Mouse (Mus musculus) liver, adult 2 months (tissue): Measurements from ENCODE around the gene Cacng7. TPM values are rescaled to one million over a fixed set of nuclear protein-coding genes. Genes with fewer than 3 reads are reported as not detected.
"Not testable (repeated sequence)": the region's sequence is repeated elsewhere in the genome, so short reads cannot be mapped to it uniquely, and the experiment has no call there.

ENCODE experiments used
- DNase-seq: peaks from one replicate; pipeline ENCODE4 v3.0.0-alpha.2; 2011; ENCODE audit warnings: low read depth, low spot score; ENCODE audit errors: extremely low read depth
- H3K27ac ChIP-seq: fragments of 200-500 bp; replicated peaks from 2 replicates; pipeline ENCODE4 v1.5.1; 2012; ENCODE audit warnings: low read depth, mild to moderate bottlenecking, control low read depth, inconsistent platforms, low read length; ENCODE audit not compliant: insufficient read depth
- H3K27me3 ChIP-seq: fragments of 200-500 bp; 2 replicates; pipeline ENCODE4 v1.6.1; 2012; ENCODE audit warnings: mild to moderate bottlenecking, moderate library complexity, low read length, inconsistent platforms; ENCODE audit not compliant: control insufficient read depth, insufficient read depth
- H3K36me3 ChIP-seq: fragments of 200-500 bp; 2 replicates; pipeline ENCODE4 v1.6.1; 2012; ENCODE audit warnings: low read length, inconsistent platforms; ENCODE audit not compliant: control insufficient read depth, insufficient read depth
- H3K4me1 ChIP-seq: fragments of 200-500 bp; 2 replicates; pipeline ENCODE4 v1.6.1; 2011; ENCODE audit warnings: low read length; ENCODE audit not compliant: control insufficient read depth, insufficient read depth
- H3K4me3 ChIP-seq: fragments of 200-500 bp; 2 replicates; pipeline ENCODE4 v1.5.1; 2011; ENCODE audit warnings: low read depth, mild to moderate bottlenecking, control low read depth, low read length, moderate library complexity; ENCODE audit not compliant: insufficient read depth
- H3K79me2 ChIP-seq: fragments of 200-500 bp; 2 replicates; pipeline ENCODE4 v1.6.1; 2012; ENCODE audit warnings: inconsistent platforms, mild to moderate bottlenecking, low read length, moderate library complexity; ENCODE audit not compliant: control insufficient read depth, insufficient read depth
- H3K9ac ChIP-seq: fragments of 200-500 bp; 2 replicates; pipeline ENCODE4 v1.6.1; 2012; ENCODE audit warnings: low read depth, mild to moderate bottlenecking, control low read depth, inconsistent platforms, low read length
- CTCF ChIP-seq: fragments of 200-500 bp; IDR thresholded peaks from 2 replicates; pipeline ENCODE4 v1.5.1; 2011; ENCODE audit warnings: low read depth, low read length, control low read depth
- POLR2A ChIP-seq: fragments of 200-500 bp; IDR thresholded peaks from 2 replicates; pipeline ENCODE4 v1.6.1; 2011; ENCODE audit warnings: low read length, control low read depth; ENCODE audit not compliant: insufficient read depth; ENCODE audit errors: extremely low read depth
- WGBS: fragments of 180-500 bp; shearing (Covaris S2); methylation state at CpG from one replicate; pipeline ENCODE4 v1.1.7; 2018; 5-methylcytosine and 5-hydroxymethylcytosine counted together
- polyA plus RNA-seq: library from polyadenylated mRNA; depleted of rRNA; stranded (reverse); fragments of >200 nt; gene quantifications from 2 replicates; pipeline ENCODE4 v1.2.3, GENCODE M21; 2012
- total RNA-seq: library from RNA; depleted of rRNA; stranded (reverse); fragments of >200 nt; gene quantifications from 2 replicates; pipeline ENCODE4 v1.2.3, GENCODE M21; 2014

Gene Cacng7
- total and polyA plus RNA-seq, 2 experiments, result 0.29 to 0.37 TPM

DNA sequence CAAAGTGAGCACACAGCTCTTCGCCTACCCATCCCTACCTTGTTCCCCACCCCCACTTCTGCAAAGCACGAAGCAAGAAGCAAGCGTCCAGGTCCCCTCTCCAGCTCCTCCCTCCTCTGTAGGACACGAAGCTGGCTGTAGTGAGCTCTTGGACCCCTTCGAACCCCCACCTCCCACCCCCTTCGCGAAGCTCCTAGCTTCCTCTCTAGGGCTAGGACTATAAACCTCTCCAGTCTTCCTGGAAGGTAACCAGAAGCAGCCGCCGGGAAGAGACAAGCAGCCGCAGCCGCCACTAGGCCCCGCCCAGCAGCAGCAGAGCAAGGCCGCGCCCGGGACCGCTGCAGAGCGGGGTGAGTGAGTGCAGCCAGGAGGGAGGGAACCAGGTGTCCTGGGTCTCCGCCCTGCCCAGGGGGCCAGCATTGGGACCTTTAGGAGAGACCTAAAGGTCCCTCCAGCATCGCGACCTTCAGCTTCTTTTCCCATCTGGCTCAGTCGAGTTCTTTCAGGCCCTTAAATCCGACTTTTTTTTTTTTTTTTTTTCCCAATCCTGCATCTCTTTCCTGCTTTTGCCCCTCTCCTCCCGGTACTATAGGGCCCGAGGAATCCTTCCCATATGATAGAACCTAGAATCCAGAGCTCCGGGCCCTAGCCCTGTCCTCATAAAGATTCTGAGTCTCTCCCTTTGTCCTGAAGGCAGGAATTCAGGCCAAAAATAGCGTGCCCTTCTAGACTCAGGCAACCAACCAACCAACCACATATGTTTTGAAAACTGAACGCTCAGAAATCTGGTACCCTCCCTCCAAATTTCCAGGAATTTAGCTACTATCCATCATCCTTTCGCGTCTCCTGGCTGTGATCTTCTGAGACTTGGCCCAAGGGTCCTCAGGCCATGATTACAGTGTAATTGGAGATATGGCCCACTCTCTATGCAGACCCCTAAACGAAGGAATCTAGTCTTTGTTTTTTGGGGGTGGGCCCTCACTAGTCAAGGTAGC, 43.5 kb upstream of the Cacng7 start, which contains the start of the genes Myadm and Prkcg:
Gene Myadm, plus strand, starts transcription at position 105 of the 995 bp plus-strand sequence.
Gene Prkcg, plus strand, starts transcription at position 204 of the 995 bp plus-strand sequence.
- Histone ChIP-seq H3K4me3 (peak within 1 kb of the TSS; percentile 31), H3K4me1 (peaks cover 16% of the 10 kb centered on the region), H3K27me3 (no peaks in the 10 kb centered on the region), H3K79me2 (peaks cover 9% of the 10 kb centered on the region), H3K36me3 (no peaks in the 10 kb centered on the region), H3K27ac (peak within 1 kb of the TSS; percentile 54), H3K9ac (peak within 1 kb of the TSS; percentile 61)
- TF ChIP-seq POLR2A (peak; percentile 35; the same call in 1 of the 2 replicates), CTCF (no peak)
- WGBS, result 3% methylated on average over 30 of the region's 30 CpGs
- peak; percentile 53 for DNase-seq

GRCm38 (mm10) chr7:3290257-3291033, 42.3 kb upstream of the Cacng7 start:
- peaks cover 9% of the 10 kb centered on the region for H3K79me2 ChIP-seq
- 6% methylated on average over 18 of the region's 18 CpGs for WGBS
- peak overlapping the region; percentile 61 for H3K9ac ChIP-seq
- H3K36me3 ChIP-seq, result no peaks in the 10 kb centered on the region
- DNase-seq, result peak; percentile 70
- H3K27ac ChIP-seq, result peak overlapping the region; percentile 54
- peak; percentile 44; the same call in 1 of the 2 replicates for TF ChIP-seq POLR2A
- TF ChIP-seq CTCF, result no peak
- peaks cover 19% of the 10 kb centered on the region for H3K4me1 ChIP-seq
- H3K4me3 ChIP-seq, result peak overlapping the region; percentile 54
- no peaks in the 10 kb centered on the region for H3K27me3 ChIP-seq

DNA sequence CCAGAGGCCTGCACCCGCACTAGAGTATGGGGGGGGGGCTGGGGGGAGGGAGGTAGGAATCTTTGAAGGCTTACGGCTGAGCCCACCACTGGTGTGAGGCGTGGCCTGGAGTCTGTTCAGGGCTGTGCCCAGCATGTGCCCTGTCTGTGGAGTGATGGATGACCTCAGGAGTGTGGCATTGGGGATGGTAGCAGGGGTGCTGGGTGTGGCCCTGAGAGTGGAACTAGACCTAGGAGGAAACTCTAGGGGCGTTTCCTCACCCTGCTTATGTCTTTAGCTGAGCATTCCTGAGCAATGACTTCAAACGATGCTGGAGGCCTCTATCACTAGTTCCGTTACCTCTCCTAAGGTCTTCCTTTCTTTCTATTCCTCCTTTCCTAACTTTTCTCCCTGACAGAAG, 41.6 kb upstream of the Cacng7 start:
- Histone ChIP-seq H3K79me2 (peaks cover 9% of the 10 kb centered on the region), H3K27ac (no peak overlapping the region), H3K9ac (peak overlapping the region; percentile 47; the same call in 1 of the 2 replicates), H3K27me3 (no peaks in the 10 kb centered on the region), H3K4me1 (peaks cover 21% of the 10 kb centered on the region), H3K36me3 (no peaks in the 10 kb centered on the region), H3K4me3 (peak overlapping the region; percentile 54)
- TF ChIP-seq CTCF (no peak), POLR2A (no peak)
- 65% methylated on average over 6 of the region's 6 CpGs for WGBS
- no peak for DNase-seq

DNA sequence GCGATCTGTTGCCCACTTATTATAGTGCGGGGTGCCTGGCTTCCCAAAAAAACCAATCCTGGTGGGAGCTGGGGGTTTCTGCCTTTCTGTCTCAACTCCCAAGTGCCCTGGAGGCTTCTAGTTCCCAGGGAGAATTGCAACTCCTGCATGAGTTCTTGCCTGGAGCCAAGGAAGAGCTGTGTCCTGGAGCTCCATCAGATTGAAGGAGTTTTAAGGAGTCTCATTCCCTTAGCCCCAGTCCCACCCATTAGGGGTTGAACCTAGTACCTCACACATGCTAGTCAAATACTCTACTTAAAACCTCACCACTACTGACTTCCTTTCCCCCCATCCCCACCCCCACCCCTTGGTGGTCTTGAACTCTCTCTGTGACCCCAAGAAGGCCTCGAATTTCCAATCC, 41.0 kb upstream of the Cacng7 start:
- Histone ChIP-seq H3K9ac (no peak overlapping the region), H3K27me3 (no peaks in the 10 kb centered on the region), H3K79me2 (peaks cover 9% of the 10 kb centered on the region), H3K27ac (peak overlapping the region; percentile 52), H3K36me3 (no peaks in the 10 kb centered on the region), H3K4me3 (no peak overlapping the region), H3K4me1 (peaks cover 21% of the 10 kb centered on the region)
- DNase-seq, result no peak
- TF ChIP-seq CTCF, result no peak
- no peak for TF ChIP-seq POLR2A
- 69% methylated on average over 3 of the region's 3 CpGs for WGBS

GRCm38 (mm10) chr7:3292271-3292670, 40.5 kb upstream of the Cacng7 start:
- 42% methylated on average over 12 of the region's 12 CpGs for WGBS
- H3K79me2 ChIP-seq, result peaks cover 14% of the 10 kb centered on the region
- not testable (repeated sequence) for H3K27me3 ChIP-seq, H3K36me3 ChIP-seq, DNase-seq, H3K4me3 ChIP-seq, H3K9ac ChIP-seq
- H3K27ac ChIP-seq, result peak overlapping the region; percentile 52
- peaks cover 21% of the 10 kb centered on the region for H3K4me1 ChIP-seq
